Mouse (Mus musculus): Measurements from ENCODE around the gene Tns1. TPM values are rescaled to one million over a fixed set of nuclear protein-coding genes. Genes with fewer than 3 reads are reported as not detected.

Gene Tns1
- polyA plus RNA-seq, 1 experiment from 2014 or later: 121 TPM

DNA sequence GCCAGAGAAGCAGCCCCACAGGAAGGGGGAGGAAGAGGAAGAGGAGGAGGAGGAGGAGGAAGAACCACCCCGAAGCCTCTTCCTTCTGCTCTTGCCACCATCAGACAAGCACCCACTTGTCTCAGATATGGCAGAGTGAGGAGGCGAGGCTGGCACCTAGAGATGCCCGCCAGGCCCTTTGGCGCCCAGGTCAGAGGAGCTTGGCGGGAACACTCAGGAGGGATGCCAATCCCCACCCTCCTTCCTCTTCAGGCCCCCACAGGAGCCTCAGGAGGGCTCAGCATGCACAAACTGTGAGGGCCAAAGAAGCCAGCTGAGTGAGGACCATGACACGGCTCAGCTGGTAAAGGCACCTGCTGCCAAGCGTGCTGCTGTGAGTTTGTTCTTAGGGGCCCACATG is 3.1 kb downstream of the Tns1 start:
- WGBS: 85% methylated on average over 7 of the region's 7 CpGs
- Histone ChIP-seq H3K4me1 (replicated peaks) (peaks cover 48% of the 10 kb centered on the region), H3K9ac (no peak overlapping the region), H3K4me2 (no peak overlapping the region), H3K27me3 (peaks cover 2% of the 10 kb centered on the region; the same call in 1 of the 2 replicates), H3K4me3 (no peak overlapping the region), H3K9me3 (replicated peaks) (no peaks in the 10 kb centered on the region), H3K27ac (no peak overlapping the region), H3K36me3 (no peaks in the 10 kb centered on the region)
- no peak for ATAC-seq (replicated peaks; ENCODE audit: insufficient number of reproducible peaks, insufficient read depth, low FRiP score, low read depth)

DNA sequence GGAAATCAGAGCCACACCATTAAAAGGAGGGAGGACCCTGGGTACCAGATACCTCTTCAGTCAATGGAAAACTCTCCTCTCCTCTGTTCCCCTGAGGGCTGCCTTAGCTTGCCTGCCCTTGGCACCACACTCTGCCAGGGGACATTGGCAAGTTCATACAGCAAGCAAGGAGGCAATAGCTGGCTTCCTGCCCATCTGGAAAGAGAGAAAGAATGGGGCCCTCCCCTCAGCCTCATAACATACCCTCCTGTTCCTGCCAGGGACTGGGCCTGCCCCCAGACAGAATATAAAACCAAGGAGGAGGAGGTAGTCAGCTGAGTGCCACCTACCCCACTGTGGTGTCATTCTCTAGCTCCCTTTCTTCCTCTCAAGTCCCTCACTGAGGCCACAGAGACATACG is 5.1 kb downstream of the Tns1 start:
- ATAC-seq (replicated peaks; ENCODE audit: insufficient number of reproducible peaks, insufficient read depth, low FRiP score, low read depth): no peak
- Histone ChIP-seq H3K27me3 (no peaks in the 10 kb centered on the region), H3K27ac (no peak overlapping the region), H3K4me3 (no peak overlapping the region), H3K9me3 (replicated peaks) (no peaks in the 10 kb centered on the region), H3K4me1 (replicated peaks) (peaks cover 40% of the 10 kb centered on the region), H3K4me2 (no peak overlapping the region), H3K9ac (no peak overlapping the region), H3K36me3 (no peaks in the 10 kb centered on the region)
- whole genome bisulfite sequencing: 70% methylated on average over 1 of the region's 1 CpGs

DNA sequence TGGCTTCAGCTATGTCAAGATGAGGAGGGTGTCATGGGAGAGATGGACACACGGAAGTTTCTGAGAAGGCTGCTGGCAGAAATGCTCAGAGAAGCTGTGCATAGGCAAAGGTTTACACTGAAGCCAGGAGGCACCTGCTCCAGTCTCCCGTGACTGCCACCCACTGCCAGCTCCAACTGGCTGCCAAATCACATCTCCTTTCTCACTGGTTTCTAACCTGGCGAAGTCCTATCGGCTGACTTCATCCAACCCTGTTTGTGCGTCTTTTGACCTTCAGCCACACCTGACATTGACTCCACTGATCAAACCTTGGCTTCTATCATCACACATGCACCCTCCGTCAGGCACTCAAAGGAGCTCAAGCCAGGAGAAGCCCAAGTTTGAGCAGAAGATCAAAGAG is 6.4 kb downstream of the Tns1 start:
- H3K27me3 ChIP-seq: no peaks in the 10 kb centered on the region
- H3K4me3 ChIP-seq: no peak overlapping the region
- no peak overlapping the region for H3K4me2 ChIP-seq
- H3K4me1 ChIP-seq (replicated peaks): peaks cover 34% of the 10 kb centered on the region
- no peak for ATAC-seq (replicated peaks; ENCODE audit: insufficient number of reproducible peaks, insufficient read depth, low FRiP score, low read depth)
- H3K36me3 ChIP-seq: no peaks in the 10 kb centered on the region
- WGBS: 82% methylated on average over 6 of the region's 6 CpGs
- H3K27ac ChIP-seq: no peak overlapping the region
- H3K9ac ChIP-seq: no peak overlapping the region
- no peaks in the 10 kb centered on the region for H3K9me3 ChIP-seq (replicated peaks)

DNA sequence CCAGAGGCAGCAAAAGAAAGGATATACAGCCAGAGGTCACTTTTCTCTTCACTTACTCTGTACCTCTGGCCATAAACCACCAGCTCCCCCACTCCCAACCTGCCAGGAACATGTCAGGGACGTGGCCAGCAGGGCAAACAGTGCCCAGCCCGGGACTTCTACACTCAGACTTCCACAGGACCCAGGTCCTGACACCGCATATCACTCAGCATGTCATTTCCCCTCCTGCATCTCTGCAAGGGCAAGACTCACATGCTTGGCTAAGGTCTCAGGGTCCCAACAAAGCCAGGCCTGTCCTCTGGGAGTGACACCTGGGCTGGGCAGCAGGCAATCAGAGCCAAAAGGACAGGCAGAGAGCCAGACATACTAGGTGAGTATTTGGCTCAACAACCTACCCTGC is 11.2 kb downstream of the Tns1 start:
- no peaks in the 10 kb centered on the region for H3K36me3 ChIP-seq
- no peak overlapping the region for H3K9ac ChIP-seq
- H3K27ac ChIP-seq: peak overlapping the region; percentile 48; the same call in 1 of the 2 replicates
- no peak overlapping the region for H3K4me2 ChIP-seq
- H3K4me1 ChIP-seq (replicated peaks): peaks cover 29% of the 10 kb centered on the region
- no peak for ATAC-seq (replicated peaks; ENCODE audit: insufficient number of reproducible peaks, insufficient read depth, low FRiP score, low read depth)
- 45% methylated on average over 3 of the region's 3 CpGs for WGBS
- no peaks in the 10 kb centered on the region for H3K9me3 ChIP-seq (replicated peaks)
- no peaks in the 10 kb centered on the region for H3K27me3 ChIP-seq
- H3K4me3 ChIP-seq: no peak overlapping the region

DNA sequence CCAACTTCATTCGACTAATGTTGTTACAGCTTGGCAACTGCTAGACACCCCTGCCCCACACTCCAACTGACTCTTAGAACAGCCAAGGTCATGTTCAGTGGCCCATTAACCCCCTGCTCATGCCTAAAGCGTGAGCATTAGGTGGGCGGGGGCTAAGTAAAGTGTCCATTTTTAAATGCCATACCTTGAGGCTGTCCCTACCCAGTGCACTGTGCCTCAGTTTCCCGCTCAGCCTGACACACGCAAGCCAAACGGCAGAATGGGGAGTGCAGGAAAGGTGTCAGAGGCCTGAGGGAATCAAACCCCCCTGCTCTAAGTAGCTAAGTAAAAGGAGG is 12.6 kb downstream of the Tns1 start:
- Histone ChIP-seq H3K36me3 (no peaks in the 10 kb centered on the region), H3K27ac (no peak overlapping the region), H3K9ac (no peak overlapping the region), H3K4me2 (no peak overlapping the region), H3K4me3 (no peak overlapping the region), H3K9me3 (replicated peaks) (no peaks in the 10 kb centered on the region), H3K27me3 (no peaks in the 10 kb centered on the region), H3K4me1 (replicated peaks) (peaks cover 31% of the 10 kb centered on the region)
- ATAC-seq (replicated peaks; ENCODE audit: insufficient number of reproducible peaks, insufficient read depth, low FRiP score, low read depth): no peak
- WGBS: 55% methylated on average over 6 of the region's 6 CpGs

DNA sequence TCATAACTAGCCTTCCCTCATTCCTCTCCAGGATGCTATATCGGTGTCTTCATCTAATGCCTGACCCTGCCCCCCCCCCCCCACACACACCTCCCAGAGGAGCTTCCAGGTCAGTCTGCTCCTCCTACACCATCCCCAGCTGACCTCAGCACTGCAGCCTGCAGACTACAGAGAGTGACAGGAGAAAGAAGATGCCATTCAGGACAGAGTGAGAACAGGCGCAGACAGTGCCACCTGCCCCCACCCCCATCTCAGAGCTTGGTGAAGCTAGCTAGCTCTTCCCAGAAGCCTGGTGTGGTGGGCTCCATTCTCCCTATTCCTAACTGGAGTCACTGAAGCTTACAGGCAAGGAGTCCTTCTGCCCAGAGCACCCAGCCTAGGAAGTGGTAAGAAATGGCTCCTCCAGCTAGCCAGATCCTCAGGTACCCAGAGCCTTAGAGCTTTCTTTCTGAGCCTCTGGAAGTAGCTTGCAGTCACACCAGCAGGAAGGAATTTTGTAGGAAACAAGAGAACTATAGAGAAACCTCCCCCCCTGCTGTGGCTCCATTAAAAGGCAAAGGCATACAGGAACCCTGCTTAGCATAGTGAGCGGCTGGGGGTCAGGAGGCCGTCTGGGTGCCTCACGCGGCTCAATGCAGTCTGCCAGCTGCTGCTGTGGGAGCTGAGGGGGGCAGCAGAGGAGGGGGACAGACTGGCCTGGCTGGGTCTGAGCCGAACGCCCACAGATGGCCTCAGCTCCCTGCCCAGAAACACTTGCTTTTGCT is 13.1 kb downstream of the Tns1 start:
- WGBS: 33% methylated on average over 8 of the region's 8 CpGs
- no peak overlapping the region for H3K4me2 ChIP-seq
- peak; percentile 33; the same call in 1 of the 2 replicates for ATAC-seq (replicated peaks; ENCODE audit: insufficient number of reproducible peaks, insufficient read depth, low FRiP score, low read depth)
- H3K9ac ChIP-seq: 0 out of 2 replicates have a peak overlapping the region, but pooled peaks have one; percentile 24
- peaks cover 34% of the 10 kb centered on the region for H3K4me1 ChIP-seq (replicated peaks)
- H3K27me3 ChIP-seq: no peaks in the 10 kb centered on the region
- no peaks in the 10 kb centered on the region for H3K9me3 ChIP-seq (replicated peaks)
- peak overlapping the region; percentile 24; the same call in 1 of the 2 replicates for H3K27ac ChIP-seq
- H3K36me3 ChIP-seq: no peaks in the 10 kb centered on the region
- H3K4me3 ChIP-seq: no peak overlapping the region

DNA sequence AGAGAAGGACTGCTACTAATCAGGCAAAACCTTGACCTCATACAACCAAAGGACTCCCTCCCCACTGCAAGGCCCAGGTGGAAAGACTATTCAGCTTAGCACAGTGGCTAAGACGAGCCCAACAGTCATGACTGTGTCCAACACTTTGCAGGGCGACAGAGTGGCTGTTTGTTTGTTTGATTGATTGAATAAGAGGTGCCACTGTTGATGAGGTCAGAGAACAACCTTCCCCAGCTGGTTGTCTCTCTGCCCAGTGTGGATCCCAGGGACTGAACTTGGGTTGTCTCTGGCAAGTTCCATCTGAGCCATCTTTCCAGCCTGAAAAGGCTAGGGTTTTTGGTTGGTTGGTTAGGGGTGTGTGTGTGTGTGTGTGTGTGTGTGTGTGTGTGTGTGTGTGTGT is 14.6 kb downstream of the Tns1 start:
- Histone ChIP-seq H3K4me2 (no peak overlapping the region), H3K27me3 (no peaks in the 10 kb centered on the region), H3K36me3 (no peaks in the 10 kb centered on the region), H3K9me3 (replicated peaks) (no peaks in the 10 kb centered on the region), H3K9ac (no peak overlapping the region), H3K4me3 (no peak overlapping the region), H3K4me1 (replicated peaks) (peaks cover 44% of the 10 kb centered on the region), H3K27ac (no peak overlapping the region)
- 73% methylated on average over 2 of the region's 2 CpGs for WGBS
- ATAC-seq (replicated peaks; ENCODE audit: insufficient number of reproducible peaks, insufficient read depth, low FRiP score, low read depth): no peak

DNA sequence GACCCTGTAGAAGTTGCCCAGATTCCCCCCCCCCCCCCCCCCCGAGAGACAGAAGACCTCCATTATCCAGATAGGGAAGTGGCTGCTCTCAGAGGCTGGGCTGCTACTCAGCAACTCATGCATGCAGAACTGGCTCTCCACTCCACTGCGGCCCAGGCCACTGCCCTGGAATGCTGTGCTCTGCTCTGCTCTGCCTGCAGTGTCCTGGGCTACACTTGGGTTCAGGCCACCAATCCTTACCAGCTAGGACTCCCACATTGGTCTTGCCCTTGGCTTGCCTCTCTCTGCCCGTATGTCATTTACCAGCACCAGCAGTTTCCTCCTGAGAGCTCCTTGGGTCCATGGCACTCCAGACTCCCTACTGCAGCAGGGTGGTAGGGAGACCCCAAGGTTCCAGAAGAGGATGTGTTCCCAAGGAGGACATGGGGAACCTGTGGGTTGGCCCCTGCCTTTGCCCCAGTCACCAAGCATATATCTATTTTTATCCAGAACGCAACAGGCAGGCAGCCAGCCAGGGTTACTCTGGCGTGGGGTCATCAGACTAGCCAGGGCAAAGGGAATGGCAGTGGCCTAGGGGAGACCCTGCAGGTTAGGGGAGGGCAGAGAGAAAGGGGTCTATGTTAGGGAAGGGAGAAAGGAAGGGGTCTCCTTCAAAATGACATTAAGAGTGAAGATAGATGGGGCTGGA is 16.2 kb downstream of the Tns1 start:
- Histone ChIP-seq H3K9me3 (replicated peaks) (no peaks in the 10 kb centered on the region), H3K27ac (peak overlapping the region; percentile 61), H3K36me3 (no peaks in the 10 kb centered on the region), H3K9ac (no peak overlapping the region), H3K4me2 (0 out of 2 replicates have a peak overlapping the region, but pooled peaks have one; percentile 15), H3K27me3 (no peaks in the 10 kb centered on the region), H3K4me3 (no peak overlapping the region), H3K4me1 (replicated peaks) (peaks cover 56% of the 10 kb centered on the region)
- no peak for ATAC-seq (replicated peaks; ENCODE audit: insufficient number of reproducible peaks, insufficient read depth, low FRiP score, low read depth)
- 50% methylated on average over 4 of the region's 5 CpGs for WGBS

DNA sequence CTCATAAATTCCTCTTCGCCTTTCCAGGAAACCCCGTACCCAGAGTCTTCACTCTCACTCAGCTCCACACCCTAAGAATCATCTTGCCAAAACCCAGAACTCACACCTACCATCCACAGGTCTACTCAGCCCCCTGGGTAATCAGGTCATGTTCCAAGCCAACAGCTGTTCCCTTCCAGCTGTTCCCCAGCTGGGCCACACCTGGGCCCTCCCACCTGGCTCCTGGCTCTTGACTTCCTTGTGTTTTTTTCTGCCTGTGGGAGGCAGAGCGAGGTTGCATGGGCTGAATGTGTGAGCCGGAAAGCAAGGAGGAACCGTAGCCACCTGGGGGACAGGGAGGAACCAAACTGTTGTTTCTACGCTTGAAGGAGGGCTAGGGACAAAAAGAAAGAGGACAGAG is 18.0 kb downstream of the Tns1 start:
- no peaks in the 10 kb centered on the region for H3K36me3 ChIP-seq
- ATAC-seq (replicated peaks; ENCODE audit: insufficient number of reproducible peaks, insufficient read depth, low FRiP score, low read depth): no peak
- H3K4me2 ChIP-seq: no peak overlapping the region
- H3K4me1 ChIP-seq (replicated peaks): peaks cover 48% of the 10 kb centered on the region
- no peaks in the 10 kb centered on the region for H3K27me3 ChIP-seq
- no peak overlapping the region for H3K4me3 ChIP-seq
- no peak overlapping the region for H3K9ac ChIP-seq
- WGBS: 73% methylated on average over 6 of the region's 6 CpGs
- no peaks in the 10 kb centered on the region for H3K9me3 ChIP-seq (replicated peaks)
- H3K27ac ChIP-seq: no peak overlapping the region

DNA sequence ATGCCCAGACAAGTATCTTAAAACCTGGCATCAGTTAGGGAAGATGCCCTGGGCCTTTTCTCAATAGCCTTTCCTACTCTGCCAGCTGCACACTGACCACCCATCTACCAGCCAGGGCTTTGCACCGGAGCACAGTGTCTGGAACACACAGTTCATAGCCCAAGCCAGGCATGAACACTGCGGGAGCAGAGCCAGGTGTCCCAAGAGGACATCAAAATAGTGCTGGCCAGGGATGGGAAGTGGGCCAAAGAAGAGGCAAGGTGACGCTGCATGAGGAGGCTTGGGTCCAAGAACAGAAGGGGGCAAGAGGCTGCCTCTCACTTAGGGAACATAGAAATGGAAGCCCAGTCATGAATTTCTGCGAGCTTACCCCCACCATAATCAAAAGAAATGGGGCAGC is 18.6 kb downstream of the Tns1 start:
- H3K27ac ChIP-seq: no peak overlapping the region
- WGBS: 73% methylated on average over 4 of the region's 4 CpGs

DNA sequence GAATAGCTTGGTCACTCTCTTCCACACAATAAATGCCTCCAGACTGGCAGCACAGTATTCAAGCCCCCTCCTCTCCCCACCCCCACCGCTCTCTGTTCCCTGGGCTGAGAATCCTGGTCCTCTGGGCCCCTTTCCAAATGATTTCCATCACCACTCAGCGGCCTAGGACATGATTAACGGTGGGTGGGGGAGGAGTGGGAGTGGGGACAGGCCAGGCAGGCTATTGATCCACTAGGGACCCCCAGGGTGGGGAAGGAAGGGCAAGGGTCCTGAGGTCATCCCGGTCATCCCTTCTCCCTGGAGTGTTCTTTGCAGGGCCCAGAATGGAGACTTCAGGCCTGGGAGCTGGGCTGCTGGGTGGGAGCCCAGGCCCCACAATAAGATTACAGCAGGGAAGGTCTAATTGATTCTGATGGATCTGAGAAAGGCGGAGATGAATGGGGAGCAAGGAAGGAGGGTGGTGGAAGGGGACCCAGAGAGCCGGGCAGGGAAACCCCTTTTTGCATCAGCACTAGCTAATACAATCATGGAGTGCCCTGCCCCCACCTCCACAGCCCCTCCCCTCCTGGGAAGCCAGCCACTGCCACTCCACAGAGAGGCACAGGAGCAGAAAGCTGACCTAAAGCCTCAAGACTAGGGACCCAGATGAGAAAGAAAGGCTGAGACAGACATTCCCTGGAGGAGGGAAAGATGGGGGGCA is 20.4 kb downstream of the Tns1 start:
- H3K9ac ChIP-seq: no peak overlapping the region
- ATAC-seq (replicated peaks; ENCODE audit: insufficient number of reproducible peaks, insufficient read depth, low FRiP score, low read depth): 0 out of 2 replicates have a peak, but pooled peaks have one; percentile 29
- no peaks in the 10 kb centered on the region for H3K36me3 ChIP-seq
- peaks cover 57% of the 10 kb centered on the region for H3K4me1 ChIP-seq (replicated peaks)
- peak overlapping the region; percentile 17; the same call in 1 of the 2 replicates for H3K27ac ChIP-seq
- H3K4me2 ChIP-seq: 0 out of 2 replicates have a peak overlapping the region, but pooled peaks have one; percentile 9
- H3K27me3 ChIP-seq: peaks cover 17% of the 10 kb centered on the region
- WGBS: 41% methylated on average over 6 of the region's 6 CpGs
- H3K4me3 ChIP-seq: no peak overlapping the region
- no peaks in the 10 kb centered on the region for H3K9me3 ChIP-seq (replicated peaks)

More for the DNA sequence above, 18.6 kb downstream of the Tns1 start:
- H3K27me3 ChIP-seq: peaks cover 3% of the 10 kb centered on the region
- ATAC-seq (replicated peaks; ENCODE audit: insufficient number of reproducible peaks, insufficient read depth, low FRiP score, low read depth): no peak
- H3K9ac ChIP-seq: no peak overlapping the region
- H3K4me1 ChIP-seq (replicated peaks): peaks cover 44% of the 10 kb centered on the region
- H3K4me3 ChIP-seq: no peak overlapping the region
- no peaks in the 10 kb centered on the region for H3K36me3 ChIP-seq
- no peaks in the 10 kb centered on the region for H3K9me3 ChIP-seq (replicated peaks)
- H3K4me2 ChIP-seq: no peak overlapping the region

All from heart, embryonic 15.5 days (tissue).